Mouse (Mus musculus) heart, embryonic 11.5 days (tissue): Measurements from ENCODE around the gene Coq2. TPM values are rescaled to one million over a fixed set of nuclear protein-coding genes. Genes with fewer than 3 reads are reported as not detected.

Experiments used
- ATAC-seq: fragments of 200-750 bp; cut with Nextera tagmentation; replicated peaks from 2 replicates; pipeline ENCODE4 v1.8.0; 2017; ENCODE audit warnings: moderate library complexity; ENCODE audit not compliant: insufficient number of reproducible peaks, low FRiP score, low TSS enrichment
- H3K27ac ChIP-seq: fragments of 300-500 bp; sonication (generic); 2 replicates; pipeline ENCODE4 v1.5.1; 2014; ENCODE audit warnings: mild to moderate bottlenecking, low read depth, low read length
- H3K27me3 ChIP-seq: fragments of 300-500 bp; sonication (generic); 2 replicates; pipeline ENCODE4 v1.6.1; 2014; ENCODE audit warnings: mild to moderate bottlenecking, low read length, mixed read lengths; ENCODE audit not compliant: control insufficient read depth, insufficient read depth
- H3K36me3 ChIP-seq: fragments of 300-500 bp; sonication (generic); 2 replicates; pipeline ENCODE4 v1.6.1; 2014; ENCODE audit warnings: mild to moderate bottlenecking, low read length, moderate library complexity, mixed read lengths; ENCODE audit not compliant: control insufficient read depth, insufficient read depth
- H3K4me1 ChIP-seq: fragments of 300-500 bp; sonication (generic); 2 replicates; pipeline ENCODE4 v1.6.1; 2014; ENCODE audit warnings: low read length; ENCODE audit not compliant: control insufficient read depth, insufficient read depth
- H3K4me2 ChIP-seq: fragments of 300-500 bp; sonication (generic); 2 replicates; pipeline ENCODE4 v1.6.1; 2014; ENCODE audit warnings: mild to moderate bottlenecking, moderate library complexity
- H3K4me3 ChIP-seq: fragments of 300-500 bp; sonication (generic); 2 replicates; pipeline ENCODE4 v1.5.1; 2014; ENCODE audit warnings: low read depth, low read length
- H3K9ac ChIP-seq: fragments of 300-500 bp; sonication (generic); 2 replicates; pipeline ENCODE4 v1.6.1; 2014; ENCODE audit warnings: mild to moderate bottlenecking, low read depth, low read length, moderate library complexity
- H3K9me3 ChIP-seq: fragments of 300-500 bp; sonication (generic); replicated peaks from 2 replicates; pipeline ENCODE4 v1.6.1; 2016; ENCODE audit warnings: low read length; ENCODE audit not compliant: control insufficient read depth
- WGBS: fragments of 180-500 bp; shearing (Covaris S2); extraction: QIAGEN DNeasy Blood & Tissue Kit; methylation state at CpG from one replicate; pipeline ENCODE4 v1.1.7; 2014; ENCODE audit not compliant: insufficient replicate concordance; 5-methylcytosine and 5-hydroxymethylcytosine counted together
- polyA plus RNA-seq: library from polyadenylated mRNA; unstranded; fragments of >200 nt; fragmentation: Nextera tagmentation; extraction: Ambion mirVana; gene quantifications from 2 replicates; pipeline ENCODE4 v1.2.1, GENCODE M21; 2014

Coq2 gene
- polyA plus RNA-seq, 1 experiment from 2014 or later = 64.3 TPM

- WGBS = 86% methylated on average over 12 of the region's 12 CpGs
- no peaks in the 10 kb centered on the region for H3K27me3 ChIP-seq
- H3K4me3 ChIP-seq = no peak overlapping the region
- no peak for ATAC-seq
- H3K27ac ChIP-seq = no peak overlapping the region
- H3K9ac ChIP-seq = no peak overlapping the region
- no peaks in the 10 kb centered on the region for H3K9me3 ChIP-seq
- H3K4me1 ChIP-seq = no peaks in the 10 kb centered on the region
- no peaks in the 10 kb centered on the region for H3K36me3 ChIP-seq
- H3K4me2 ChIP-seq = no peak overlapping the region
Observed at GRCm38 (mm10) chr5:100622509-100623163, 52.3 kb downstream of the Coq2 start.

GRCm38 (mm10) chr5:100621876-100622508 is 52.9 kb downstream of the Coq2 start:
- WGBS = 68% methylated on average over 8 of the region's 8 CpGs
- H3K27me3 ChIP-seq = no peaks in the 10 kb centered on the region
- no peak overlapping the region for H3K27ac ChIP-seq
- no peak overlapping the region for H3K4me3 ChIP-seq
- no peak for ATAC-seq
- H3K9me3 ChIP-seq = no peaks in the 10 kb centered on the region
- H3K9ac ChIP-seq = no peak overlapping the region
- no peaks in the 10 kb centered on the region for H3K4me1 ChIP-seq
- H3K4me2 ChIP-seq = no peak overlapping the region
- no peaks in the 10 kb centered on the region for H3K36me3 ChIP-seq

DNA sequence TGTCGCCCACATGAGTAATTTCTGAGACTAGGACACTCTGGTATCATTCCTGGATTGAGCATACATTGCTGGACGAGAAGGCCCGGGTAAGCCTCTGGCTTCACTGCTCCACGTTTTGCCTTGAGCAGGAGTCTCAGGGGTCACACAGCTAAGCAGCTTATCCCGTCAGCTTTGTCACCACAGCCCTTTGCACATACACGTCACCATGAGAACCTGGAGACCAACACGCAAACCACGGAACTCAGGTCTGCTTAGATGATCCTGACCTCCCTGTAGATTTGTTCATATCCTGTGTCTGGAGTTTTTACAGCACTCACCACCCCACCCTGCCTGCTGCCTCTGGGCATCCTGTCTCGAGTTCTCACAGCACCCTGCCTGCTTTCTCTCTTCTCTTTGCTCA is 54.0 kb downstream of the Coq2 start:
- 59% methylated on average over 9 of the region's 9 CpGs for WGBS
- no peaks in the 10 kb centered on the region for H3K9me3 ChIP-seq
- no peak overlapping the region for H3K4me3 ChIP-seq
- no peaks in the 10 kb centered on the region for H3K36me3 ChIP-seq
- no peak overlapping the region for H3K27ac ChIP-seq
- H3K4me2 ChIP-seq = no peak overlapping the region
- ATAC-seq = no peak
- no peaks in the 10 kb centered on the region for H3K4me1 ChIP-seq
- no peak overlapping the region for H3K9ac ChIP-seq
- no peaks in the 10 kb centered on the region for H3K27me3 ChIP-seq

DNA sequence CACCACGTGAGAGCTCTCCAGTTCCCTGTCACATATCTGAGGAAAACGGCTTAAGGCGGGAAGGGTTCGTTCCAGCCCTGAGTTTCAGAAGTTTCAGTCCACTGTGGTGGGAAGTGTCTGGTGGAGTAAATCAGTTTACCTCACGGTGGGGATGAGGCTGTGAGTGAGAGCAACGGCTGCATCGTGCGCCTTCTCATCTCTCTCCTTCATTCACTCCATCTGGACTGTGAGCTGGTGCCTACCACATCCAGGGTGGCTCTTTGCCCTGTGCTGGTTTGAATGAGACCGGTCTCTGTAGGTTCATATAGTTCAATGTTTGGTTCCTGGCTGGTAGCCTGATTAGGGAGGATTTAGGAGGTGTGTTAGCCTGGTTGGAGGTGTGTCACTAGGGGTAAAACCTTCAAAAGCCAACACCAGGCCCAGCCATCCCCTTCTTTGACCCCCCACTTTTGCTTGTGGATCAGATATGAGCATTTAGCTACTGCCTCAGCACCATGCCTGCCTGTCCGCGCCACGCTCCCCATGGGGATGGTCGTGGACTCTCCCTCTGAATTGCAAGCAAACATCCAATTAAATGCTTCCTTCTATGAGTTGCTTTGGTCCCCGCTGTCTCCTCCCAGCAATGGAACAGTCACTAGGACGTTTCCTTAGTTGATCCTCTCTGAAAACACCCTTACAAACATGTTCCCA is 55.2 kb downstream of the Coq2 start:
- no peak overlapping the region for H3K27ac ChIP-seq
- H3K9ac ChIP-seq = no peak overlapping the region
- H3K4me1 ChIP-seq = no peaks in the 10 kb centered on the region
- 84% methylated on average over 15 of the region's 15 CpGs for whole genome bisulfite sequencing
- no peaks in the 10 kb centered on the region for H3K36me3 ChIP-seq
- H3K27me3 ChIP-seq = no peaks in the 10 kb centered on the region
- no peak for ATAC-seq
- no peaks in the 10 kb centered on the region for H3K9me3 ChIP-seq
- H3K4me2 ChIP-seq = no peak overlapping the region
- H3K4me3 ChIP-seq = no peak overlapping the region

DNA sequence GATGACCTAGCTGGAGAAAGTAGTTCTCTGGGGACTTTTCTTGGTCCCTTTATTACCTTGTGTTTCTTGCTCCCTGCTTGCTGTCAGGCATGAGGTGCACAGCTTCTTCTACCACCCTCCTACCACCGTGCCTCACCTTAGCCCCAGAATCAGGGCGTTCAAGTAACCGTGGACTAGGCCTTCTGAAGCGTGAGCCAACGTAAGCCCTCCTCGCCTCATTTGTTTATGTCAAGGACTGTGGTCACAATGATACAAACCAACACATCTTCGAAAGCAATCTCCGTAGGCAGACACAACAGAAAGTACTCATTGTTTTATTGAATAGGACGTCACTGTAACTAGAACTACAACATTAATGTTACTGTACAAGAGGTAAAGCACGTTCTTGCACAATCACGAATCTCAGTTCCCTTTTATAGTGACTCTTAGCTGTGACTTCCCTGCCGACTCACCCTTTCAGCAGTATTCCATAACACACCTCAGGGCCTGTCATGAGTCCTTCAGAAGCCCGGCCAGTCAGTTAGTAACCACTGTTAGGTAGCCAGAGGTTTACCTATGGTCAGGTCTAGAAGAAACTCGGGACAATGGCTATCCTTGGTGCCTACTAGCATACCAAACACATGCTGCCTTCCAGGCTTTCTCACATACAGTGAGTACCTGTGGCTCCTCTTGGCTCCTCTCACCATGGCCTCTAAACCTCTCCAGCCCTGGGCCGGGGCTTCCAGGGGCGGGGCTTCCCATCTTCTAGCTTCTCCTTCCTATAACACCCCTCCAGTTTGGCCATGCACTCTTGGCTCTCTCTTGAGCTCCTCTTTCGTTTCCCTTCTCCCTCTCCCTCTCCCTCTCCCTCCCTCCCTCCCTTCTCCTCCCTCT is 60.8 kb downstream of the Coq2 start:
- Histone ChIP-seq H3K27ac (no peak overlapping the region), H3K9ac (no peak overlapping the region), H3K4me1 (no peaks in the 10 kb centered on the region), H3K36me3 (no peaks in the 10 kb centered on the region), H3K9me3 (no peaks in the 10 kb centered on the region), H3K27me3 (no peaks in the 10 kb centered on the region), H3K4me2 (no peak overlapping the region), H3K4me3 (no peak overlapping the region)
- no peak for ATAC-seq
- WGBS = 83% methylated on average over 17 of the region's 17 CpGs

- Histone ChIP-seq H3K27me3 (no peaks in the 10 kb centered on the region), H3K4me1 (0 out of 2 replicates have a peak, but pooled peaks cover 3% of the 10 kb centered on the region), H3K4me2 (no peak overlapping the region), H3K27ac (no peak overlapping the region), H3K36me3 (no peaks in the 10 kb centered on the region), H3K9ac (no peak overlapping the region), H3K4me3 (no peak overlapping the region), H3K9me3 (no peaks in the 10 kb centered on the region)
- 62% methylated on average over 9 of the region's 9 CpGs for WGBS
- no peak for ATAC-seq
Observed at GRCm38 (mm10) chr5:100607868-100608267, 67.1 kb downstream of the Coq2 start.

DNA sequence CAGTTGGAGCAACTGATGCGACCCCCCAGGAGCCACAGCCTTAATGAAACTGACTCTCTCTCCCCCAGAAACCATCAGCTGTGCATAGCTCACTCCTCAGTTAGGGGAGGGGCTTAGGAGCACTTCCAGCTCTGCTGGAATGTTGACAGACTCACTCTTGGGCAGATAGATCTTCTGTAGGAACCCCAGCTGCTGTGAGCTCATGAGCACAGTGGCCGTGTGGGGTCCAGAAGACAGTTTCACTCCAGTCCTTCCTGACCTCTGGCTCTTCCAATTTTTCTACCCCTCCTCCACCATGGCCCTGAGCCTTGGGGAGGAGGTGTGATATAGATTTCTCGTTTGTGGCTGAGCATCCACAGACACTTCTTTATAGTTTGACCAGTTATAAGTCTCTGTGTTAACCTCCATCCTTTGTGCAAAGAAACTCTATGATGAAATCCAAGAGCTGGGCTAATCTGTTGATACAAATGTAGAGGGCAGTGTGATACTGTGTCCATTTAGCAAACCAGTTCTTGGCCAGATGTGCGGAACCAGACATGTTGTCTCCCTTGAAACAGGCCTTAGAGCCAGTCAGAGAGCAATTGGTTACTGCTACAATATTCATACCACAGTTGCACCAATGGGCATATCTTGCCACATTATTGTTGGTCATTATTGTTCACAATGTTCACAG is 67.7 kb downstream of the Coq2 start:
- Histone ChIP-seq H3K4me3 (no peak overlapping the region), H3K27ac (no peak overlapping the region), H3K36me3 (no peaks in the 10 kb centered on the region), H3K9me3 (no peaks in the 10 kb centered on the region), H3K9ac (no peak overlapping the region), H3K27me3 (no peaks in the 10 kb centered on the region), H3K4me2 (no peak overlapping the region), H3K4me1 (0 out of 2 replicates have a peak, but pooled peaks cover 3% of the 10 kb centered on the region)
- 59% methylated on average over 4 of the region's 4 CpGs for WGBS
- ATAC-seq = no peak

DNA sequence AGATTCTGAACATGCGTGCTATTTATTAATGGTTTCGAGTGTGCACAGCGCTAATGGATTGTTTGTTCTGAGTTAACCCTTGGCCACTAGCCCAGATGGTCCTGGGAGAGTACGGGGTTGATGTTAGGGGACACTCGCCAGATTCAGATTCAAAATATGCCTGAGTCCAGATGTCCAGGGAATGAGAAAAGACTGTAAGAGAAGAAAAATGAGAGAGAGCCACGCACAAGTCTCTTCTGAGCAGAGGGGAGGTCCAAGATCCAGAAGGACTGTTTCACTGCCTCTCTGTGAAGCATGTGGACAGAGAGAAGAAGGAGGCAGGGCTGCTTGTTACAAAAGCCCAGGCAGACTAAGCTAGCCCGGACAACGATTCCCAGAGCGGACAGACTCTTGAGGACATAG is 69.1 kb downstream of the Coq2 start:
- no peak overlapping the region for H3K4me2 ChIP-seq
- no peak overlapping the region for H3K9ac ChIP-seq
- no peak overlapping the region for H3K27ac ChIP-seq
- 71% methylated on average over 9 of the region's 9 CpGs for WGBS
- no peaks in the 10 kb centered on the region for H3K9me3 ChIP-seq
- no peak overlapping the region for H3K4me3 ChIP-seq
- no peaks in the 10 kb centered on the region for H3K27me3 ChIP-seq
- no peak for ATAC-seq
- H3K36me3 ChIP-seq = no peaks in the 10 kb centered on the region
- H3K4me1 ChIP-seq = 0 out of 2 replicates have a peak, but pooled peaks cover 3% of the 10 kb centered on the region
